Mouse (Mus musculus) limb, embryonic 15.5 days (tissue): Measurements from ENCODE around the gene Tdrkh. TPM values are rescaled to one million over a fixed set of nuclear protein-coding genes. Genes with fewer than 3 reads are reported as not detected.

Source experiments
- ATAC-seq: fragments of 200-750 bp; cut with Nextera tagmentation; 2 replicates; pipeline ENCODE4 v1.8.0; 2017; ENCODE audit warnings: low read depth, moderate TSS enrichment; ENCODE audit not compliant: insufficient number of reproducible peaks, low FRiP score, low TSS enrichment
- H3K27ac ChIP-seq: fragments of 300-500 bp; sonication (generic); 2 replicates; pipeline ENCODE4 v1.5.1; 2015; ENCODE audit warnings: moderate library complexity, mild to moderate bottlenecking, inconsistent platforms
- H3K27me3 ChIP-seq: fragments of 300-500 bp; sonication (generic); 2 replicates; pipeline ENCODE4 v1.6.1; 2015; ENCODE audit warnings: inconsistent platforms
- H3K36me3 ChIP-seq: fragments of 300-500 bp; sonication (generic); 2 replicates; pipeline ENCODE4 v1.6.1; 2015; ENCODE audit warnings: inconsistent platforms
- H3K4me1 ChIP-seq: fragments of 300-500 bp; sonication (generic); 2 replicates; pipeline ENCODE4 v1.6.1; 2015; ENCODE audit warnings: inconsistent platforms
- H3K4me2 ChIP-seq: fragments of 300-500 bp; sonication (generic); 2 replicates; pipeline ENCODE4 v1.6.1; 2015; ENCODE audit warnings: mild to moderate bottlenecking, inconsistent platforms
- H3K4me3 ChIP-seq: fragments of 300-500 bp; sonication (generic); 2 replicates; pipeline ENCODE4 v1.5.1; 2015; ENCODE audit warnings: mild to moderate bottlenecking, inconsistent platforms
- H3K9ac ChIP-seq: fragments of 300-500 bp; sonication (generic); 2 replicates; pipeline ENCODE4 v1.6.1; 2015; ENCODE audit warnings: inconsistent platforms
- H3K9me3 ChIP-seq: fragments of 300-500 bp; sonication (generic); 2 replicates; pipeline ENCODE4 v1.6.1; 2016; ENCODE audit warnings: inconsistent platforms
- WGBS: fragments of 180-500 bp; shearing (Covaris S2); methylation state at CpG from one replicate; pipeline ENCODE4 v1.1.7; 2015; 5-methylcytosine and 5-hydroxymethylcytosine counted together
- polyA plus RNA-seq: library from polyadenylated mRNA; unstranded; fragments of >200 nt; fragmentation: Nextera tagmentation; extraction: Ambion mirVana; gene quantifications from 2 replicates; pipeline ENCODE4 v1.2.1, GENCODE M21; 2015

The Tdrkh gene
- polyA plus RNA-seq, 1 experiment from 2014 or later, result 6.7 TPM

GRCm38 (mm10) chr3:94373597-94374011, 39.5 kb upstream of the Tdrkh start:
- Histone ChIP-seq H3K27ac (no peak overlapping the region), H3K27me3 (no peaks in the 10 kb centered on the region), H3K4me2 (peak overlapping the region; percentile 44), H3K36me3 (no peaks in the 10 kb centered on the region), H3K9me3 (no peaks in the 10 kb centered on the region), H3K4me3 (peak overlapping the region; percentile 24), H3K4me1 (peaks cover 42% of the 10 kb centered on the region), H3K9ac (no peak overlapping the region)
- no peak for ATAC-seq
- 2% methylated on average over 5 of the region's 5 CpGs for WGBS

GRCm38 (mm10) chr3:94374636-94375035, 38.4 kb upstream of the Tdrkh start:
- Histone ChIP-seq H3K27me3 (no peaks in the 10 kb centered on the region), H3K9me3 (no peaks in the 10 kb centered on the region), H3K27ac (no peak overlapping the region), H3K9ac (no peak overlapping the region), H3K4me2 (no peak overlapping the region), H3K4me3 (no peak overlapping the region), H3K36me3 (no peaks in the 10 kb centered on the region), H3K4me1 (peaks cover 42% of the 10 kb centered on the region)
- no peak for ATAC-seq

GRCm38 (mm10) chr3:94375146-94375545, 37.9 kb upstream of the Tdrkh start:
- ATAC-seq, result no peak
- no peak overlapping the region for H3K9ac ChIP-seq
- no peak overlapping the region for H3K4me3 ChIP-seq
- no peak overlapping the region for H3K4me2 ChIP-seq
- peaks cover 42% of the 10 kb centered on the region for H3K4me1 ChIP-seq
- H3K27me3 ChIP-seq, result no peaks in the 10 kb centered on the region
- no peak overlapping the region for H3K27ac ChIP-seq
- H3K36me3 ChIP-seq, result no peaks in the 10 kb centered on the region
- H3K9me3 ChIP-seq, result no peaks in the 10 kb centered on the region
- 72% methylated on average over 2 of the region's 2 CpGs for WGBS

- Histone ChIP-seq H3K27me3 (no peaks in the 10 kb centered on the region), H3K9ac (no peak overlapping the region), H3K36me3 (no peaks in the 10 kb centered on the region), H3K27ac (no peak overlapping the region), H3K9me3 (no peaks in the 10 kb centered on the region), H3K4me1 (peaks cover 42% of the 10 kb centered on the region), H3K4me2 (no peak overlapping the region), H3K4me3 (no peak overlapping the region)
- 34% methylated on average over 5 of the region's 5 CpGs for WGBS
- no peak for ATAC-seq
Measured at GRCm38 (mm10) chr3:94375861-94376260, 37.2 kb upstream of the Tdrkh start.

GRCm38 (mm10) chr3:94377028-94377923, 35.8 kb upstream of the Tdrkh start:
- H3K9me3 ChIP-seq, result no peaks in the 10 kb centered on the region
- peaks cover 33% of the 10 kb centered on the region for H3K4me1 ChIP-seq
- no peaks in the 10 kb centered on the region for H3K27me3 ChIP-seq
- no peak overlapping the region for H3K4me3 ChIP-seq
- H3K36me3 ChIP-seq, result no peaks in the 10 kb centered on the region
- no peak for ATAC-seq
- H3K4me2 ChIP-seq, result no peak overlapping the region
- no peak overlapping the region for H3K9ac ChIP-seq
- no peak overlapping the region for H3K27ac ChIP-seq
- 16% methylated on average over 13 of the region's 13 CpGs for WGBS

- H3K4me1 ChIP-seq, result peaks cover 15% of the 10 kb centered on the region
- no peak overlapping the region for H3K4me2 ChIP-seq
- H3K27me3 ChIP-seq, result no peaks in the 10 kb centered on the region
- no peak overlapping the region for H3K27ac ChIP-seq
- no peak overlapping the region for H3K9ac ChIP-seq
- ATAC-seq, result no peak
- 26% methylated on average over 9 of the region's 9 CpGs for WGBS
- H3K36me3 ChIP-seq, result no peaks in the 10 kb centered on the region
- H3K4me3 ChIP-seq, result no peak overlapping the region
- no peaks in the 10 kb centered on the region for H3K9me3 ChIP-seq
Measured at GRCm38 (mm10) chr3:94379831-94380510, 33.1 kb upstream of the Tdrkh start.

GRCm38 (mm10) chr3:94382308-94382707, 30.8 kb upstream of the Tdrkh start:
- Histone ChIP-seq H3K27ac (no peak overlapping the region), H3K36me3 (no peaks in the 10 kb centered on the region), H3K4me1 (peaks cover 1% of the 10 kb centered on the region), H3K9ac (no peak overlapping the region), H3K27me3 (no peaks in the 10 kb centered on the region), H3K4me2 (no peak overlapping the region), H3K4me3 (no peak overlapping the region), H3K9me3 (no peaks in the 10 kb centered on the region)
- no peak for ATAC-seq
- WGBS, result 51% methylated on average over 5 of the region's 5 CpGs

GRCm38 (mm10) chr3:94383476-94383875, 29.6 kb upstream of the Tdrkh start:
- no peaks in the 10 kb centered on the region for H3K9me3 ChIP-seq
- H3K4me2 ChIP-seq, result no peak overlapping the region
- no peaks in the 10 kb centered on the region for H3K4me1 ChIP-seq
- 70% methylated on average over 3 of the region's 3 CpGs for WGBS
- H3K27me3 ChIP-seq, result no peaks in the 10 kb centered on the region
- H3K27ac ChIP-seq, result no peak overlapping the region
- H3K9ac ChIP-seq, result no peak overlapping the region
- no peak for ATAC-seq
- H3K36me3 ChIP-seq, result no peaks in the 10 kb centered on the region
- H3K4me3 ChIP-seq, result no peak overlapping the region

GRCm38 (mm10) chr3:94386671-94387070, 26.4 kb upstream of the Tdrkh start:
- Histone ChIP-seq H3K27ac (no peak overlapping the region), H3K36me3 (no peaks in the 10 kb centered on the region), H3K9me3 (no peaks in the 10 kb centered on the region), H3K27me3 (no peaks in the 10 kb centered on the region), H3K4me3 (no peak overlapping the region), H3K4me1 (no peaks in the 10 kb centered on the region), H3K9ac (no peak overlapping the region), H3K4me2 (no peak overlapping the region)
- 56% methylated on average over 4 of the region's 4 CpGs for WGBS
- ATAC-seq, result no peak

- Histone ChIP-seq H3K9me3 (no peaks in the 10 kb centered on the region), H3K4me2 (no peak overlapping the region), H3K4me3 (no peak overlapping the region), H3K4me1 (no peaks in the 10 kb centered on the region), H3K27me3 (no peaks in the 10 kb centered on the region), H3K9ac (no peak overlapping the region), H3K36me3 (no peaks in the 10 kb centered on the region), H3K27ac (no peak overlapping the region)
- WGBS, result 85% methylated on average over 10 of the region's 10 CpGs
- no peak; the same call in 1 of the 2 replicates for ATAC-seq
Measured at GRCm38 (mm10) chr3:94387391-94387790, 25.7 kb upstream of the Tdrkh start.

- Histone ChIP-seq H3K4me3 (no peak overlapping the region), H3K36me3 (no peaks in the 10 kb centered on the region), H3K27me3 (no peaks in the 10 kb centered on the region), H3K4me2 (no peak overlapping the region), H3K9ac (no peak overlapping the region), H3K27ac (no peak overlapping the region), H3K9me3 (no peaks in the 10 kb centered on the region), H3K4me1 (no peaks in the 10 kb centered on the region)
- no peak for ATAC-seq
- WGBS, result 73% methylated on average over 5 of the region's 5 CpGs
Measured at GRCm38 (mm10) chr3:94388047-94388446, 25.0 kb upstream of the Tdrkh start.

- H3K9me3 ChIP-seq, result no peaks in the 10 kb centered on the region
- H3K27me3 ChIP-seq, result no peaks in the 10 kb centered on the region
- WGBS, result 93% methylated on average over 16 of the region's 16 CpGs
- H3K36me3 ChIP-seq, result no peaks in the 10 kb centered on the region
- H3K9ac ChIP-seq, result no peak overlapping the region
- ATAC-seq, result no peak
- H3K4me1 ChIP-seq, result no peaks in the 10 kb centered on the region
- H3K4me3 ChIP-seq, result no peak overlapping the region
- H3K4me2 ChIP-seq, result no peak overlapping the region
- H3K27ac ChIP-seq, result no peak overlapping the region
Measured at GRCm38 (mm10) chr3:94389420-94389819, 23.7 kb upstream of the Tdrkh start.
